Mouse (Mus musculus) neural tube, embryonic 15.5 days (tissue): ENCODE measurements around the gene Ogt. TPM values are rescaled to one million over a fixed set of nuclear protein-coding genes. Genes with fewer than 3 reads are reported as not detected.

Source experiments
- polyA plus RNA-seq: library from polyadenylated mRNA; unstranded; fragments of >200 nt; fragmentation: Nextera tagmentation; extraction: Ambion mirVana; gene quantifications from 2 replicates; pipeline ENCODE4 v1.2.1, GENCODE M21; 2015

Ogt gene
- polyA plus RNA-seq, 1 experiment from 2014 or later = 165 TPM

Other genes starting within 250 kb of the Ogt start
- gene Zmym3, start 219.2 kb upstream of the Ogt start, polyA plus RNA-seq = 72.3 and 83.4 TPM in 2 replicates
- gene Nono, start 210.7 kb upstream of the Ogt start, polyA plus RNA-seq = 242 and 291 TPM in 2 replicates
- gene Itgb1bp2, start 191.0 kb upstream of the Ogt start, polyA plus RNA-seq = 4.4 and 8.8 TPM in 2 replicates
- gene Taf1, start 107.3 kb upstream of the Ogt start, polyA plus RNA-seq = 12.8 and 13.0 TPM in 2 replicates
- 0.40 and 0.95 TPM in 2 replicates for gene Cxcr3, start 94.2 kb downstream of the Ogt start, polyA plus RNA-seq
- 0.32 TPM in 1 of 2 replicates, not detected in the other for gene Gm4779, start 154.4 kb downstream of the Ogt start, polyA plus RNA-seq
- gene 8030474K03Rik, start 154.6 kb downstream of the Ogt start, polyA plus RNA-seq = 0.27 TPM in 1 of 2 replicates, not detected in the other
- 4.7 and 5.9 TPM in 2 replicates for gene Nhsl2, start 209.3 kb downstream of the Ogt start, polyA plus RNA-seq